Mouse (Mus musculus): Measurements from ENCODE around the gene Sema3e.
A peak's percentile ranks its signal among the peaks of the same experiment; 100 is the strongest.

Gene Sema3e

GRCm38 (mm10) chr5:14073152-14073551 is 48.1 kb downstream of the Sema3e start:
- DNase-seq (ENCODE audit: inconsistent ontology term) = peak; percentile 99

- no peak for DNase-seq (ENCODE audit: inconsistent ontology term)
These were observed 63.0 kb downstream of the Sema3e start for GRCm38 (mm10) chr5:14088100-14088499.

- peak; percentile 80 for DNase-seq (ENCODE audit: inconsistent ontology term)
These were observed 65.0 kb downstream of the Sema3e start for GRCm38 (mm10) chr5:14089875-14090608.

GRCm38 (mm10) chr5:14090609-14090969 is 65.5 kb downstream of the Sema3e start:
- DNase-seq (ENCODE audit: inconsistent ontology term) = peak; percentile 76

GRCm38 (mm10) chr5:14092262-14092776 is 67.2 kb downstream of the Sema3e start:
- DNase-seq (ENCODE audit: inconsistent ontology term) = no peak

GRCm38 (mm10) chr5:14096196-14096595 is 71.1 kb downstream of the Sema3e start:
- DNase-seq (ENCODE audit: inconsistent ontology term) = no peak

- DNase-seq (ENCODE audit: inconsistent ontology term) = no peak
These were observed 73.6 kb downstream of the Sema3e start for GRCm38 (mm10) chr5:14098677-14099076.

GRCm38 (mm10) chr5:14107365-14107764 is 82.3 kb downstream of the Sema3e start:
- peak; percentile 81 for DNase-seq (ENCODE audit: inconsistent ontology term)

GRCm38 (mm10) chr5:14109001-14109400 is 83.9 kb downstream of the Sema3e start:
- peak; percentile 91 for DNase-seq (ENCODE audit: inconsistent ontology term)

- peak; percentile 54 for DNase-seq (ENCODE audit: inconsistent ontology term)
These were observed 86.3 kb downstream of the Sema3e start for GRCm38 (mm10) chr5:14111401-14111800.

GRCm38 (mm10) chr5:14121902-14122301 is 96.8 kb downstream of the Sema3e start:
- peak; percentile 80 for DNase-seq (ENCODE audit: inconsistent ontology term)

- no peak for DNase-seq (ENCODE audit: inconsistent ontology term)
These were observed 101.5 kb downstream of the Sema3e start for GRCm38 (mm10) chr5:14126591-14126990.

- peak; percentile 55 for DNase-seq (ENCODE audit: inconsistent ontology term)
These were observed 110.9 kb downstream of the Sema3e start for GRCm38 (mm10) chr5:14135929-14136328.

- DNase-seq (ENCODE audit: inconsistent ontology term) = no peak
These were observed 113.6 kb downstream of the Sema3e start for GRCm38 (mm10) chr5:14138725-14139124.

GRCm38 (mm10) chr5:14162579-14162978 is 137.5 kb downstream of the Sema3e start:
- DNase-seq (ENCODE audit: inconsistent ontology term) = peak; percentile 61

- DNase-seq (ENCODE audit: inconsistent ontology term) = no peak
These were observed 138.2 kb downstream of the Sema3e start for GRCm38 (mm10) chr5:14163280-14163679.

GRCm38 (mm10) chr5:14167776-14168175 is 142.7 kb downstream of the Sema3e start:
- no peak for DNase-seq (ENCODE audit: inconsistent ontology term)

GRCm38 (mm10) chr5:14173355-14174183 is 148.5 kb downstream of the Sema3e start:
- no peak for DNase-seq (ENCODE audit: inconsistent ontology term)

- no peak for DNase-seq (ENCODE audit: inconsistent ontology term)
These were observed 155.5 kb downstream of the Sema3e start for GRCm38 (mm10) chr5:14180571-14180970.

- DNase-seq (ENCODE audit: inconsistent ontology term) = peak; percentile 69
These were observed 157.1 kb downstream of the Sema3e start for GRCm38 (mm10) chr5:14182156-14182555.

GRCm38 (mm10) chr5:14195172-14195819 is 170.2 kb downstream of the Sema3e start:
- peak; percentile 86 for DNase-seq (ENCODE audit: inconsistent ontology term)

All from Muller cell, postnatal 12 days (primary cell).